Comparison of ENCODE assay signal across 2 mouse cellular contexts in the genomic region with DNA sequence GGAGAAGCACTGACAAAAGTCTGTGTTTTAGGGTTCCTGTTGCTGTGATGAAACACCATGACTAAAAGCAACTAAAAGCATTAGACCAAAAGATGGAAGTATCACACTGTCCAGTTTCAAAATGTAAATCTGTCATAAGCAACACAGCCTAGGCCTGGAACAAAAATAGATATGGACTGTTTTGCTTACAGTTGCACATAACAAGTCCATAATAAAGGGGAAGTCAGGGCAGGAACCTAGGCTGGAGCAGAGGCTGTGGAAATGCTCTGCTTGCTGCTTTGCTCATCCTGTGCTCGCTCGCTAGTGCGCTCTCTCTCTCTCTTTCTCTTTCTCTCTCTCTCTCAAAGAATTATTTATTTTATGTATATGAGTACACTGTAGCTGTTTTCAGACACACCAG.
TF ChIP-seq lines count a peak whose summit lies in the region.

No protein-coding gene starts in this region.

TF ChIP-seq in CH12.LX, 34 proteins besides CTCF, POLR2A, EP300 and RAD21 (continued from another document):
- TF ChIP-seq NRF1 (IDR thresholded peaks at IDR 0.05; ENCODE audit: low read depth, low read length) (no peak), USF2 (conservative IDR thresholded peaks at IDR 0.05; ENCODE audit: low read depth, low read length) (no peak)

TF ChIP-seq in myocyte, 11 proteins besides CTCF, POLR2A, EP300 and RAD21 (continued from another document):
- TF ChIP-seq E2F4 (IDR thresholded peaks at IDR 0.05; ENCODE audit: insufficient read depth) (no peak), TCF12 (IDR thresholded peaks at IDR 0.05; ENCODE audit: insufficient read depth, poor library complexity, severe bottlenecking) (no peak), MYOD1 (IDR thresholded peaks at IDR 0.05; ENCODE audit: control insufficient read depth in 1 of 3, insufficient read length in 2 of 3, low read depth in 2 of 3) (no peak)
